Mouse (Mus musculus): Measurements from ENCODE around the gene Btbd35f1. TPM values are rescaled to one million over a fixed set of nuclear protein-coding genes. Genes with fewer than 3 reads are reported as not detected.
"Not testable (repeated sequence)": the region's sequence is repeated elsewhere in the genome, so short reads cannot be mapped to it uniquely, and the experiment has no call there.

Gene Btbd35f1
- polyA plus RNA-seq (2015; fragmentation: Nextera tagmentation; extraction: Ambion mirVana) = not detected in 2 replicates

DNA sequence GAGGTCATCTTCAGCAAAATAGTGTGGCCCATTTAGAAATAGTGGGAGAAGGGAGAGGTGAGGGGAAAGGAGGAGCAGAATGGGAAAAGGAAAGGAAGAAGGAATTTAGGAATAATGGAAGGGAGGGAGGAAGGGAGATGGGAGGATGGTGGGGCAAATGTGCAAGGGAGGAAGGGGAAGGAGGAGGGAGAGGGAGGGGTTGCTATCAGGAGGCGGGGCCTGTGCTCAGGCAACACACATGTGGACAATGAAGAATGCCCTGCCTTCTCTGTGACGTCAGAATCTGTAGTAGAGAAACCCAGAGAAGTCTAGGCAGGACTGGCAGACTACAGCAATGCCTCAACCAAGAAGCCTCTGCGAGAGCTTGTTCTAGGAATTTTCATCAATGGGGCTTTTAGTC lies at the start of gene Btbd35f1:
Btbd35f1 (plus strand) TSS at position 301 of the 400 bp plus-strand sequence.
- H3K27me3 ChIP-seq; H3K27ac ChIP-seq; ATAC-seq (ENCODE audit: insufficient number of reproducible peaks, low FRiP score, low TSS enrichment, low read depth); H3K9me3 ChIP-seq; H3K4me2 ChIP-seq; H3K4me3 ChIP-seq; H3K36me3 ChIP-seq; H3K4me1 ChIP-seq; H3K9ac ChIP-seq: not testable (repeated sequence)
- WGBS = no CpG with 5 or more reads among the region's 3 CpGs

DNA sequence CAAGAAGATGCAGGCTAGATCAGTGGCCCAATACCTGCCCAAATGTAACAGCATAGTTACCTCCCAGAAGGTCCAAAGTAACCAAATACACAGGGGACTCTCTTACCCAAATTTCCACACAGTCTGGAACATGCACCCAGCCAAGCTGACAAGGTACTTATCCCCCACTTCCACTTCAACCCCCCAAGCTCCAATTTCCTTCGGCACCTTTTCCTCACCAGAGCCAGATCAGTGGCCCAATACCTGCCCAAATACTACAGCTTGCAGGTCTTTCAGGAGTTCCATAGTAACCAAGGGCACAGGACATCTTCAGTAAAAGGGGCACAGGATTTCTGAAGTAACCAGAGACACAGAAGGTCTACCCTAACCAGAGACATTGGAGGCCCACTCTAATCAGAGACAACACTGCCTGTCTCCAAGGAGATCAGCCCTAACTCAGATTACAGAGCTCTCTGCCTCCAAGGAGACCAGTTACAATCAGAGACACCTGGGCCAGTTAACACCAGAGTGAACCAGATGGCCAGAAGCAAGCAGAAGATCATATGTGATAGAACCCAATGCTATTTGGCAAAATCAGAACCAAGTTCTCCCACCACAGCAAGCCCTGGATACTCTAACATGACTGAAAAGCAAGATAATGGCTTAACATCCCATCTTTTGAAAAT lies 31.2 kb downstream of the Btbd35f1 start:
- not testable (repeated sequence) for H3K27ac ChIP-seq; H3K9me3 ChIP-seq; H3K4me2 ChIP-seq; H3K9ac ChIP-seq; ATAC-seq (ENCODE audit: insufficient number of reproducible peaks, low FRiP score, low TSS enrichment, low read depth); H3K4me1 ChIP-seq; H3K36me3 ChIP-seq; H3K4me3 ChIP-seq; H3K27me3 ChIP-seq
- WGBS = 95% methylated on average over 1 of the region's 1 CpGs

DNA sequence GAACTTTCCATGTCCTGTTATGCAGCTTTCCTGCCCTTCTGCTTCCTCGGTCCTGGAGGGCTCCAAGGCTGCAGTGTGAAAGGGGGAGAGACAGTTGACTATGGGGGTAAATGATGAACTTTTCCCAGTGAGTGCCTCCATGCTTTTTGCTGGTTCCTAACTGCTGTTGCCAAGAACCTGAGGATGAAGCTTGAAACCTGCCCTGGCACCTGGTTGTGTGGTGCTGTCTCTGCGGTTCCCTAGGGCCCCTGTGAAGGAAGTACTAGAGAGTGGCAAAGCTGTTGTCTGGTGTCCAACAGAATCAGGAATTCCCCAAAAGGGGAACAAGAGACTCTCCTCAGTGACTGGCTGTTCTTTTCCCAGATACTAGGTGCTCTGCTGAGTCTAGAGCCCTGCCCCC lies 41.2 kb downstream of the Btbd35f1 start:
- H3K27me3 ChIP-seq; H3K27ac ChIP-seq; H3K9ac ChIP-seq; H3K36me3 ChIP-seq; H3K4me3 ChIP-seq; H3K4me2 ChIP-seq; H3K4me1 ChIP-seq; ATAC-seq (ENCODE audit: insufficient number of reproducible peaks, low FRiP score, low TSS enrichment, low read depth); H3K9me3 ChIP-seq: not testable (repeated sequence)
- WGBS = 88% methylated on average over 1 of the region's 2 CpGs

DNA sequence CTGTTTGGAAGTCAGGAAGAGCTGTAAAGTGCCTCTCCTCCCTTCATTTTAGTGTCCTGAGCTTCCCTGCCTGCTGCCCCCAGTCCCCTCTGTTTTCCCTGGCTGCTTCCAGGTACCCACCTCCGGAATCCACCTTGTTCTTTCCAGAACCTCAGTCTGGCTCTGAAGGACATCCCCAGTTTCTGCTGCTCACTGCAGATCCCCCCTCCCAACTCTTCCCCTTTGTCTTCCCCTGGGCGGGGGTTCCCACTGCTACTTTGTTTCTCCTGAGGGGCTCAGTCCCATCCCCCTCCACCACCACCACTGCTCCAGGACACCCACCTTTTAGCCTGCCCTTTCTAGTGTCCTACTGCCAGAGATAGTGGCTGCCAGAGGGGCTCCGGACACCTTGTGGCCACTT lies 41.6 kb downstream of the Btbd35f1 start:
- H3K4me2 ChIP-seq; H3K9me3 ChIP-seq; H3K9ac ChIP-seq; H3K4me3 ChIP-seq; ATAC-seq (ENCODE audit: insufficient number of reproducible peaks, low FRiP score, low TSS enrichment, low read depth); H3K36me3 ChIP-seq; H3K27me3 ChIP-seq; H3K27ac ChIP-seq; H3K4me1 ChIP-seq: not testable (repeated sequence)
- WGBS = 83% methylated on average over 3 of the region's 3 CpGs

Other genes starting within 250 kb of the Btbd35f1 start
- not detected in 2 replicates for gene Gm5926, start 90.7 kb downstream of the Btbd35f1 start, polyA plus RNA-seq (2015; fragmentation: Nextera tagmentation; extraction: Ambion mirVana)
- not detected in 2 replicates for gene Btbd35f21, start 166.1 kb downstream of the Btbd35f1 start, polyA plus RNA-seq (2015; fragmentation: Nextera tagmentation; extraction: Ambion mirVana)